Mouse (Mus musculus) granulocyte monocyte progenitor cell, adult 5-6 weeks (primary cell): ENCODE data around the gene Gm3182. TPM values are rescaled to one million over a fixed set of nuclear protein-coding genes. Genes with fewer than 3 reads are reported as not detected.
"Not testable (repeated sequence)": the region's sequence is repeated elsewhere in the genome, so short reads cannot be mapped to it uniquely, and the experiment has no call there.

ENCODE experiments used
- ATAC-seq: replicated peaks from 2 replicates; pipeline ENCODE4 v1.8.0; 2016; ENCODE audit warnings: mild to moderate bottlenecking, moderate TSS enrichment, inconsistent platforms; ENCODE audit not compliant: poor library complexity, severe bottlenecking
- total RNA-seq, 2 experiments: library from RNA; stranded (forward) in 1 of 2; stranded (reverse) in 1 of 2; fragments of 200-712, 200-1000 nt in 1 of 2; fragments of >200 nt in 1 of 2; fragmentation: Nextera tagmentation in 1 of 2; gene quantifications; 2 replicates each; pipeline ENCODE4 v1.2.3; 2014 to 2017

The Gm3182 gene
- not detected in 2 replicates for total RNA-seq (2014; fragmentation: Nextera tagmentation)
- not detected in 2 replicates for total RNA-seq (2017)

DNA sequence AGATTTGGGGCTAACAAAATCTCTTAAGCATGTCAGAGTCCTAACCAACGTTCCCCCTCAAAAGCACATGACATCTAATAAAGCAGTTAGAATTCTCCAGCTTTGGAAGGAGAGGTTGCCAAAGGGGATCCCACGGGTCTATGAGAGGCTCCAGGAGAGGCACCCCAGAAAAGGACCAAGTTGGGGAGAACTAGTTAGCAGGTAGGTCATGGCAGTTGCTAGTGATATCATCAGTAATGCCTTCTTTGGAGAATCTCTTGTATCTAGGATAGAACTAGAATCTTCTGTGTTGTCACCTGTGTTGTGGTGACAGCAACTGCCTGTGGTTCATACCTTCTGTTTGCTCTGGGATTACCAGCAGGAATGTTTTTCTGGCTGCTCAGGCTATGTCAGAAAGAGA, at the start of gene Gm3182:
Gene Gm3182, plus strand, starts transcription at position 301 of the 400 bp plus-strand sequence.
- ATAC-seq = not testable (repeated sequence)

- ATAC-seq = not testable (repeated sequence)
These were observed 17.9 kb downstream of the Gm3182 start for GRCm38 (mm10) chr14:4499425-4499824.

Other genes with a start within 250 kb of the Gm3182 start
- gene Gm3138, start 232.1 kb upstream of the Gm3182 start, total RNA-seq (2014; fragmentation: Nextera tagmentation) = not detected in 2 replicates
- gene Gm3138, start 232.1 kb upstream of the Gm3182 start, total RNA-seq (2017) = not detected in 2 replicates
- not detected in 2 replicates for gene Gm3149, start 164.5 kb upstream of the Gm3182 start, total RNA-seq (2014; fragmentation: Nextera tagmentation)
- gene Gm3149, start 164.5 kb upstream of the Gm3182 start, total RNA-seq (2017) = not detected in 2 replicates
- 0.28 TPM in 1 of 2 replicates, not detected in the other for gene 2610042L04Rik, start 147.0 kb upstream of the Gm3182 start, total RNA-seq (2014; fragmentation: Nextera tagmentation)
- gene 2610042L04Rik, start 147.0 kb upstream of the Gm3182 start, total RNA-seq (2017) = not detected in 2 replicates
- not detected in 2 replicates for gene Gm3159, start 84.2 kb upstream of the Gm3182 start, total RNA-seq (2014; fragmentation: Nextera tagmentation)
- not detected in 2 replicates for gene Gm3159, start 84.2 kb upstream of the Gm3182 start, total RNA-seq (2017)
- gene Gm3164, start 66.3 kb upstream of the Gm3182 start, total RNA-seq (2014; fragmentation: Nextera tagmentation) = not detected in 2 replicates
- not detected in 2 replicates for gene Gm3164, start 66.3 kb upstream of the Gm3182 start, total RNA-seq (2017)
- not detected in 2 replicates for gene Gm3173, start 50.8 kb upstream of the Gm3182 start, total RNA-seq (2014; fragmentation: Nextera tagmentation)
- not detected in 2 replicates for gene Gm3173, start 50.8 kb upstream of the Gm3182 start, total RNA-seq (2017)
- not detected in 2 replicates for gene Gm3047, start 73.7 kb downstream of the Gm3182 start, total RNA-seq (2014; fragmentation: Nextera tagmentation)
- not detected in 2 replicates for gene Gm3047, start 73.7 kb downstream of the Gm3182 start, total RNA-seq (2017)
- not detected in 2 replicates for gene Gm8159, start 150.6 kb downstream of the Gm3182 start, total RNA-seq (2014; fragmentation: Nextera tagmentation)
- not detected in 2 replicates for gene Gm8159, start 150.6 kb downstream of the Gm3182 start, total RNA-seq (2017)
- gene Gm3239, start 182.4 kb downstream of the Gm3182 start, total RNA-seq (2014; fragmentation: Nextera tagmentation) = not detected in 2 replicates
- not detected in 2 replicates for gene Gm3239, start 182.4 kb downstream of the Gm3182 start, total RNA-seq (2017)
- gene Gm7876, start 227.5 kb downstream of the Gm3182 start, total RNA-seq (2014; fragmentation: Nextera tagmentation) = not detected in 2 replicates
- gene Gm7876, start 227.5 kb downstream of the Gm3182 start, total RNA-seq (2017) = not detected in 2 replicates
- gene Gm3252, start 245.0 kb downstream of the Gm3182 start, total RNA-seq (2014; fragmentation: Nextera tagmentation) = not detected in 2 replicates
- gene Gm3252, start 245.0 kb downstream of the Gm3182 start, total RNA-seq (2017) = not detected in 2 replicates